Comparison of ENCODE assay signal across 17 mouse cellular contexts in genomic region chr4:141052442-141052841, GRCm38 (mm10). TPM values are rescaled to one million over a fixed set of nuclear protein-coding genes. Genes with fewer than 3 reads are reported as not detected.
A peak's percentile ranks its signal among the peaks of the same experiment; 100 is the strongest.
DNase-seq lines count a peak whose midpoint lies in the region; ATAC-seq and TF ChIP-seq lines count a peak whose summit lies in the region.
"Had no signal": no experiment of that assay in that cellular context is flagged by ENCODE, and none has a peak within 500 bp of the region (broad histone marks: within the 10 kb centered on the region; RNA-seq: fewer than 3 reads in every experiment).

No protein-coding gene starts in this region.

- no peaks in the 10 kb centered on the region for H3K27me3 ChIP-seq in heart, embryonic 12.5 days (replicated peaks)
- no peaks in the 10 kb centered on the region for H3K27me3 ChIP-seq in heart, adult 2 months (ENCODE audit: control insufficient read depth, insufficient read depth, low read length)
- H3K27me3 ChIP-seq in forebrain, embryonic 13.5 days = no peaks in the 10 kb centered on the region
- no peaks in the 10 kb centered on the region for H3K27me3 ChIP-seq in midbrain, embryonic 10.5 days (ENCODE audit: low read depth, poor library complexity, severe bottlenecking)
- H3K27me3 ChIP-seq: limb, embryonic 12.5 days had no signal

- H3K4me3 ChIP-seq in heart, embryonic 12.5 days = no peak overlapping the region
- H3K4me3 ChIP-seq in heart, adult 2 months = no peak overlapping the region
- H3K4me3 ChIP-seq in forebrain, embryonic 13.5 days = 0 out of 2 replicates have a peak overlapping the region, but pooled peaks have one; percentile 28
- peak overlapping the region; percentile 40 for H3K4me3 ChIP-seq in midbrain, embryonic 10.5 days
- H3K4me3 ChIP-seq: limb, embryonic 12.5 days had no signal

- peaks cover 19% of the 10 kb centered on the region for H3K4me1 ChIP-seq in heart, embryonic 12.5 days (replicated peaks)
- H3K4me1 ChIP-seq in heart, adult 2 months (ENCODE audit: control insufficient read depth, insufficient read depth, low read length) = no peaks in the 10 kb centered on the region
- peaks cover 68% of the 10 kb centered on the region for H3K4me1 ChIP-seq in forebrain, embryonic 13.5 days
- H3K4me1 ChIP-seq in midbrain, embryonic 10.5 days = peaks cover 81% of the 10 kb centered on the region

- no peak for TF ChIP-seq EP300 in heart, adult 2 months (IDR thresholded peaks at IDR 0.05; ENCODE audit: insufficient read depth, low read depth, low read length)

- no peak overlapping the region for H3K4me2 ChIP-seq in heart, embryonic 12.5 days
- H3K4me2 ChIP-seq in forebrain, embryonic 13.5 days = peak overlapping the region; percentile 61
- H3K4me2 ChIP-seq: limb, embryonic 12.5 days had no signal

- H3K79me2 ChIP-seq in heart, adult 2 months (replicated peaks; ENCODE audit: control insufficient read depth, insufficient read depth, low read length) = no peaks in the 10 kb centered on the region

- intact Hi-C loops in heart, adult 2 months (cut with DNase I) = no loop called here

- ATAC-seq in heart, embryonic 12.5 days (ENCODE audit: insufficient number of reproducible peaks, low FRiP score) = no peak
- ATAC-seq in forebrain, embryonic 13.5 days = no peak

- 0 out of 2 replicates have a peak overlapping the region, but pooled peaks have one; percentile 55 for H3K27ac ChIP-seq in heart, embryonic 12.5 days (ENCODE audit: poor library complexity, severe bottlenecking)
- no peak overlapping the region for H3K27ac ChIP-seq in heart, adult 2 months
- H3K27ac ChIP-seq in forebrain, embryonic 13.5 days = peak overlapping the region; percentile 96
- H3K27ac ChIP-seq in midbrain, embryonic 10.5 days (replicated peaks) = peak overlapping the region; percentile 88

- DNase-seq in heart, adult 2 months = no peak
- peak; percentile 84 for DNase-seq in MN1 (ENCODE audit: low spot score)
- DNase-seq in midbrain, embryonic 10.5 days (ENCODE audit: low spot score) = no peak
- no peak for DNase-seq in frontal cortex, postnatal 36 days (ENCODE audit: low spot score in 2 of 2)
- no peak for DNase-seq in lung, adult 18-20 months
- DNase-seq in layer of hippocampus, adult 9-11 months = no peak
- DNase-seq: adrenal gland, postnatal 10 days; cerebellum, adult 11-12 months; lung, adult 2 months; thymus, adult 2 months had no signal

- 0 out of 2 replicates have a peak overlapping the region, but pooled peaks have one; percentile 61 for H3K9ac ChIP-seq in heart, embryonic 12.5 days
- H3K9ac ChIP-seq in heart, adult 2 months (ENCODE audit: low read depth, low read length) = no peak overlapping the region
- H3K9ac ChIP-seq in forebrain, embryonic 13.5 days = peak overlapping the region; percentile 61
- H3K9ac ChIP-seq: limb, embryonic 12.5 days had no signal

- TF ChIP-seq POLR2A in heart, adult 2 months (IDR thresholded peaks at IDR 0.05; ENCODE audit: insufficient read depth, low read depth, low read length) = no peak

- no peak for TF ChIP-seq CTCF in heart, adult 2 months (IDR thresholded peaks at IDR 0.05)

- H3K36me3 ChIP-seq in heart, embryonic 12.5 days = peaks cover 37% of the 10 kb centered on the region
- no peaks in the 10 kb centered on the region for H3K36me3 ChIP-seq in heart, adult 2 months (ENCODE audit: control insufficient read depth, insufficient read depth, low read length)
- peaks cover 33% of the 10 kb centered on the region; the same call in 1 of the 2 replicates for H3K36me3 ChIP-seq in forebrain, embryonic 13.5 days (ENCODE audit: poor library complexity, severe bottlenecking)
- H3K36me3 ChIP-seq in midbrain, embryonic 10.5 days = peaks cover 62% of the 10 kb centered on the region

- 83% methylated on average over 12 of the region's 12 CpGs for WGBS in heart, embryonic 12.5 days
- 83% methylated on average over 12 of the region's 12 CpGs for WGBS in heart, adult 2 months
- WGBS in forebrain, embryonic 13.5 days = 55% methylated on average over 12 of the region's 12 CpGs
- WGBS in midbrain, embryonic 10.5 days = 80% methylated on average over 12 of the region's 12 CpGs

- no peaks in the 10 kb centered on the region for H3K9me3 ChIP-seq in heart, embryonic 12.5 days (replicated peaks)
- H3K9me3 ChIP-seq in forebrain, embryonic 13.5 days (replicated peaks) = no peaks in the 10 kb centered on the region
- no peaks in the 10 kb centered on the region for H3K9me3 ChIP-seq in midbrain, embryonic 10.5 days (replicated peaks)
- H3K9me3 ChIP-seq: limb, embryonic 12.5 days had no signal

RNA-seq across cellular contexts. Expression of gene Crocc, which starts 7.9 kb away (rescaled TPM):
- 6.3 and 6.7 TPM in 2 replicates for polyA plus RNA-seq in heart, embryonic 12.5 days (2016; fragmentation: Nextera tagmentation; extraction: Ambion mirVana)
- total RNA-seq in heart, adult 2 months (2021) = 1 to 10 TPM; 4.6 to 4.9 TPM
- polyA plus RNA-seq in heart, adult 2 months (2012; rRNA removed) = 5.1 and 8.1 TPM in 2 replicates
- polyA plus RNA-seq in forebrain, embryonic 13.5 days (2015; fragmentation: Nextera tagmentation; extraction: Ambion mirVana) = 7.4 and 7.7 TPM in 2 replicates
- 10.8 and 11.0 TPM in 2 replicates for polyA plus RNA-seq in midbrain, embryonic 10.5 days (2016; fragmentation: Nextera tagmentation; extraction: Ambion mirVana)

RNA-seq across cellular contexts. Expression of gene Necap2, which starts 25.7 kb away (rescaled TPM):
- 43.2 and 44.3 TPM in 2 replicates for polyA plus RNA-seq in heart, embryonic 12.5 days (2016; fragmentation: Nextera tagmentation; extraction: Ambion mirVana)
- total RNA-seq in heart, adult 2 months (2021) = 10 to 100 TPM; 13.9 to 14.9 TPM
- 21.2 and 24.5 TPM in 2 replicates for polyA plus RNA-seq in heart, adult 2 months (2012; rRNA removed)
- 44.9 and 48.0 TPM in 2 replicates for polyA plus RNA-seq in forebrain, embryonic 13.5 days (2015; fragmentation: Nextera tagmentation; extraction: Ambion mirVana)
- 54.8 TPM in 2 replicates for polyA plus RNA-seq in midbrain, embryonic 10.5 days (2016; fragmentation: Nextera tagmentation; extraction: Ambion mirVana)

RNA-seq across cellular contexts. Expression of gene Spata21, which starts 35.7 kb away (rescaled TPM):
- polyA plus RNA-seq in heart, embryonic 12.5 days (2016; fragmentation: Nextera tagmentation; extraction: Ambion mirVana) = not detected in 2 replicates
- not detected for total RNA-seq in heart, adult 2 months (2021)
- polyA plus RNA-seq in heart, adult 2 months (2012; rRNA removed) = 0.16 and 0.20 TPM in 2 replicates
- 0.20 and 0.30 TPM in 2 replicates for polyA plus RNA-seq in forebrain, embryonic 13.5 days (2015; fragmentation: Nextera tagmentation; extraction: Ambion mirVana)
- polyA plus RNA-seq in midbrain, embryonic 10.5 days (2016; fragmentation: Nextera tagmentation; extraction: Ambion mirVana) = 0.05 and 0.20 TPM in 2 replicates
- total RNA-seq: adrenal gland, postnatal 10 days; gastrocnemius, adult 8-10 months; heart, postnatal 25 days had no signal
- polyA plus RNA-seq: embryonic facial prominence, embryonic 14.5 days; limb, embryonic 12.5 days; lung, adult 2 months; spleen, adult 2 months had no signal

RNA-seq across cellular contexts. Expression of gene Mfap2, which starts 42.2 kb away (rescaled TPM):
- 245 and 246 TPM in 2 replicates for polyA plus RNA-seq in heart, embryonic 12.5 days (2016; fragmentation: Nextera tagmentation; extraction: Ambion mirVana)
- total RNA-seq in heart, adult 2 months (2021) = 1 to 10 TPM; 3.1 TPM
- 12.2 and 17.6 TPM in 2 replicates for polyA plus RNA-seq in heart, adult 2 months (2012; rRNA removed)
- polyA plus RNA-seq in forebrain, embryonic 13.5 days (2015; fragmentation: Nextera tagmentation; extraction: Ambion mirVana) = 253 and 270 TPM in 2 replicates
- polyA plus RNA-seq in midbrain, embryonic 10.5 days (2016; fragmentation: Nextera tagmentation; extraction: Ambion mirVana) = 260 and 321 TPM in 2 replicates

Comparison
In these comparisons a context has a peak if more than half of its experiments do, and no peak if none do; other contexts are left out.
1. H3K4me3 ChIP-seq: peak in forebrain, embryonic 13.5 days (single experiment) and midbrain, embryonic 10.5 days (single experiment); none in heart, embryonic 12.5 days (single experiment) and heart, adult 2 months (single experiment).